Mouse (Mus musculus): ENCODE data around the gene Fshr. TPM values are rescaled to one million over a fixed set of nuclear protein-coding genes. Genes with fewer than 3 reads are reported as not detected.

The Fshr gene
- total and polyA plus RNA-seq, 2 experiments from 2014 or later, result not detected

- no peak for DNase-seq (ENCODE audit: low spot score)
- H3K4me1 ChIP-seq (ENCODE audit: insufficient read depth, low read length), result no peaks in the 10 kb centered on the region
- 82% methylated on average over 2 of the region's 2 CpGs for WGBS
- TF ChIP-seq CTCF (IDR thresholded peaks at IDR 0.05), result no peak
- no peaks in the 10 kb centered on the region for H3K9me3 ChIP-seq (ENCODE audit: low read length)
- no peak overlapping the region for H3K27ac ChIP-seq (ENCODE audit: low read depth, low read length)
- no peaks in the 10 kb centered on the region for H3K27me3 ChIP-seq (ENCODE audit: insufficient read depth, low read length)
- H3K9ac ChIP-seq (replicated peaks; ENCODE audit: low read length, poor library complexity, severe bottlenecking), result no peak overlapping the region
- no peak for ATAC-seq (ENCODE audit: low FRiP score)
- H3K36me3 ChIP-seq (ENCODE audit: insufficient read depth, low read length), result no peaks in the 10 kb centered on the region
- H3K4me2 ChIP-seq (ENCODE audit: low read depth, low read length, poor library complexity, severe bottlenecking), result no peak overlapping the region
- H3K4me3 ChIP-seq (ENCODE audit: low read depth, low read length), result no peak overlapping the region
Measured at GRCm38 (mm10) chr17:89032981-89033380, 167.5 kb downstream of the Fshr start.

GRCm38 (mm10) chr17:89019518-89019917, 181.0 kb downstream of the Fshr start:
- Histone ChIP-seq H3K9me3 (ENCODE audit: low read length) (no peaks in the 10 kb centered on the region), H3K4me1 (ENCODE audit: insufficient read depth, low read length) (no peaks in the 10 kb centered on the region), H3K9ac (replicated peaks; ENCODE audit: low read length, poor library complexity, severe bottlenecking) (no peak overlapping the region), H3K4me3 (ENCODE audit: low read depth, low read length) (no peak overlapping the region), H3K4me2 (ENCODE audit: low read depth, low read length, poor library complexity, severe bottlenecking) (no peak overlapping the region), H3K36me3 (ENCODE audit: insufficient read depth, low read length) (no peaks in the 10 kb centered on the region), H3K27me3 (ENCODE audit: insufficient read depth, low read length) (no peaks in the 10 kb centered on the region), H3K27ac (ENCODE audit: low read depth, low read length) (no peak overlapping the region)
- TF ChIP-seq CTCF (IDR thresholded peaks at IDR 0.05), result no peak
- no peak for DNase-seq (ENCODE audit: low spot score)
- WGBS, result 85% methylated on average over 2 of the region's 2 CpGs
- no peak for ATAC-seq (ENCODE audit: low FRiP score)

- WGBS, result 90% methylated on average over 4 of the region's 4 CpGs
- no peaks in the 10 kb centered on the region for H3K36me3 ChIP-seq (ENCODE audit: insufficient read depth, low read length)
- H3K4me3 ChIP-seq (ENCODE audit: low read depth, low read length), result no peak overlapping the region
- no peak overlapping the region for H3K9ac ChIP-seq (replicated peaks; ENCODE audit: low read length, poor library complexity, severe bottlenecking)
- no peak for ATAC-seq (ENCODE audit: low FRiP score)
- DNase-seq (ENCODE audit: low spot score), result no peak
- H3K27me3 ChIP-seq (ENCODE audit: insufficient read depth, low read length), result no peaks in the 10 kb centered on the region
- no peak overlapping the region for H3K4me2 ChIP-seq (ENCODE audit: low read depth, low read length, poor library complexity, severe bottlenecking)
- H3K9me3 ChIP-seq (ENCODE audit: low read length), result no peaks in the 10 kb centered on the region
- no peaks in the 10 kb centered on the region for H3K4me1 ChIP-seq (ENCODE audit: insufficient read depth, low read length)
- no peak for TF ChIP-seq CTCF (IDR thresholded peaks at IDR 0.05)
- H3K27ac ChIP-seq (ENCODE audit: low read depth, low read length), result no peak overlapping the region
Measured at GRCm38 (mm10) chr17:89017002-89017401, 183.5 kb downstream of the Fshr start.

GRCm38 (mm10) chr17:89013691-89014090, 186.8 kb downstream of the Fshr start:
- Histone ChIP-seq H3K27me3 (ENCODE audit: insufficient read depth, low read length) (no peaks in the 10 kb centered on the region), H3K27ac (ENCODE audit: low read depth, low read length) (no peak overlapping the region), H3K4me1 (ENCODE audit: insufficient read depth, low read length) (no peaks in the 10 kb centered on the region), H3K4me3 (ENCODE audit: low read depth, low read length) (no peak overlapping the region), H3K9ac (replicated peaks; ENCODE audit: low read length, poor library complexity, severe bottlenecking) (no peak overlapping the region), H3K4me2 (ENCODE audit: low read depth, low read length, poor library complexity, severe bottlenecking) (no peak overlapping the region), H3K36me3 (ENCODE audit: insufficient read depth, low read length) (no peaks in the 10 kb centered on the region), H3K9me3 (ENCODE audit: low read length) (no peaks in the 10 kb centered on the region)
- no peak for ATAC-seq (ENCODE audit: low FRiP score)
- TF ChIP-seq CTCF (IDR thresholded peaks at IDR 0.05), result no peak
- no peak for DNase-seq (ENCODE audit: low spot score)

- Histone ChIP-seq H3K36me3 (ENCODE audit: insufficient read depth, low read length) (no peaks in the 10 kb centered on the region), H3K4me2 (ENCODE audit: low read depth, low read length, poor library complexity, severe bottlenecking) (no peak overlapping the region), H3K9me3 (ENCODE audit: low read length) (no peaks in the 10 kb centered on the region), H3K27ac (ENCODE audit: low read depth, low read length) (no peak overlapping the region), H3K9ac (replicated peaks; ENCODE audit: low read length, poor library complexity, severe bottlenecking) (no peak overlapping the region), H3K27me3 (ENCODE audit: insufficient read depth, low read length) (no peaks in the 10 kb centered on the region), H3K4me1 (ENCODE audit: insufficient read depth, low read length) (no peaks in the 10 kb centered on the region), H3K4me3 (ENCODE audit: low read depth, low read length) (no peak overlapping the region)
- TF ChIP-seq CTCF (IDR thresholded peaks at IDR 0.05), result no peak
- ATAC-seq (ENCODE audit: low FRiP score), result no peak
- 58% methylated on average over 1 of the region's 1 CpGs for WGBS
- no peak for DNase-seq (ENCODE audit: low spot score)
Measured at GRCm38 (mm10) chr17:89009117-89009516, 191.4 kb downstream of the Fshr start.

- Histone ChIP-seq H3K4me1 (ENCODE audit: insufficient read depth, low read length) (no peaks in the 10 kb centered on the region), H3K36me3 (ENCODE audit: insufficient read depth, low read length) (no peaks in the 10 kb centered on the region), H3K4me2 (ENCODE audit: low read depth, low read length, poor library complexity, severe bottlenecking) (no peak overlapping the region), H3K9ac (replicated peaks; ENCODE audit: low read length, poor library complexity, severe bottlenecking) (no peak overlapping the region), H3K9me3 (ENCODE audit: low read length) (no peaks in the 10 kb centered on the region), H3K27me3 (ENCODE audit: insufficient read depth, low read length) (no peaks in the 10 kb centered on the region), H3K4me3 (ENCODE audit: low read depth, low read length) (no peak overlapping the region), H3K27ac (ENCODE audit: low read depth, low read length) (no peak overlapping the region)
- 68% methylated on average over 7 of the region's 7 CpGs for WGBS
- DNase-seq (ENCODE audit: low spot score), result no peak
- no peak for TF ChIP-seq CTCF (IDR thresholded peaks at IDR 0.05)
- ATAC-seq (ENCODE audit: low FRiP score), result no peak
Measured at GRCm38 (mm10) chr17:89008680-89009079, 191.8 kb downstream of the Fshr start.
